Mouse (Mus musculus) liver, adult 2 months (tissue): ENCODE data around the gene Bag2.

ENCODE experiments used
- CTCF ChIP-seq: fragments of 200-500 bp; IDR thresholded peaks from 2 replicates; pipeline ENCODE4 v1.5.1; 2011; ENCODE audit warnings: low read depth, low read length, control low read depth
- POLR2A ChIP-seq: fragments of 200-500 bp; IDR thresholded peaks from 2 replicates; pipeline ENCODE4 v1.6.1; 2011; ENCODE audit warnings: low read length, control low read depth; ENCODE audit not compliant: insufficient read depth; ENCODE audit errors: extremely low read depth

GRCm38 (mm10) chr1:33754965-33755735 lies 2.4 kb downstream of the Bag2 start:
- TF ChIP-seq CTCF (no peak), POLR2A (no peak)
